Mouse (Mus musculus) neural tube, embryonic 12.5 days (tissue): ENCODE measurements at regions not wholly inside any gene's neighbourhood (a gene's known extent, or its start where the extent isn't known, plus 50 kb on each side); places are given as distances from the start of the nearest gene placed in this dataset. TPM values are rescaled to one million over a fixed set of nuclear protein-coding genes. Genes with fewer than 3 reads are reported as not detected.

ENCODE experiments used
- ATAC-seq: fragments of 200-750 bp; cut with Nextera tagmentation; 2 replicates; pipeline ENCODE4 v1.8.0; 2017; ENCODE audit warnings: low read depth, mild to moderate bottlenecking, moderate TSS enrichment, moderate library complexity; ENCODE audit not compliant: low FRiP score
- H3K27ac ChIP-seq: fragments of 300-500 bp; sonication (generic); 2 replicates; pipeline ENCODE4 v1.5.1; 2016
- H3K27me3 ChIP-seq: fragments of 300-500 bp; sonication (generic); replicated peaks from 2 replicates; pipeline ENCODE4 v1.6.1; 2016; ENCODE audit warnings: mild to moderate bottlenecking
- H3K36me3 ChIP-seq: fragments of 300-500 bp; sonication (generic); 2 replicates; pipeline ENCODE4 v1.6.1; 2016; ENCODE audit warnings: mild to moderate bottlenecking
- H3K4me1 ChIP-seq: fragments of 300-500 bp; sonication (generic); 2 replicates; pipeline ENCODE4 v1.6.1; 2016
- H3K4me2 ChIP-seq: fragments of 300-500 bp; sonication (generic); replicated peaks from 2 replicates; pipeline ENCODE4 v1.6.1; 2016; ENCODE audit warnings: mild to moderate bottlenecking
- H3K4me3 ChIP-seq: fragments of 300-500 bp; sonication (generic); 2 replicates; pipeline ENCODE4 v1.5.1; 2016
- H3K9ac ChIP-seq: fragments of 300-500 bp; sonication (generic); 2 replicates; pipeline ENCODE4 v1.6.1; 2016; ENCODE audit warnings: mild to moderate bottlenecking
- H3K9me3 ChIP-seq: fragments of 300-500 bp; sonication (generic); 2 replicates; pipeline ENCODE4 v1.6.1; 2016; ENCODE audit warnings: mild to moderate bottlenecking
- WGBS: fragments of 180-500 bp; shearing (Covaris S2); methylation state at CpG from one replicate; pipeline ENCODE4 v1.1.7; 2016; 5-methylcytosine and 5-hydroxymethylcytosine counted together
- microRNA-seq: library from miRNA; unstranded; fragments of <30 nt; microRNA quantifications from one replicate; pipeline ENCODE4, GENCODE M21; 2017

- H3K27ac ChIP-seq: no peak overlapping the region
- no peak for ATAC-seq
- WGBS: 90% methylated on average over 4 of the region's 4 CpGs
- H3K4me3 ChIP-seq: no peak overlapping the region
- H3K4me2 ChIP-seq: no peak overlapping the region
- H3K4me1 ChIP-seq: no peaks in the 10 kb centered on the region
- H3K9ac ChIP-seq: no peak overlapping the region
- H3K27me3 ChIP-seq: no peaks in the 10 kb centered on the region
- no peaks in the 10 kb centered on the region for H3K9me3 ChIP-seq
- H3K36me3 ChIP-seq: no peaks in the 10 kb centered on the region
Observed at GRCm38 (mm10) chr1:12612102-12612501, 1198.2 kb downstream of the A830018L16Rik start.

- Histone ChIP-seq H3K36me3 (no peaks in the 10 kb centered on the region), H3K4me1 (no peaks in the 10 kb centered on the region), H3K4me3 (no peak overlapping the region), H3K9ac (no peak overlapping the region), H3K27ac (no peak overlapping the region), H3K4me2 (no peak overlapping the region), H3K9me3 (no peaks in the 10 kb centered on the region), H3K27me3 (no peaks in the 10 kb centered on the region)
- WGBS: 79% methylated on average over 3 of the region's 3 CpGs
- no peak for ATAC-seq
Observed at GRCm38 (mm10) chr1:12615303-12615702, 1201.4 kb downstream of the A830018L16Rik start.

GRCm38 (mm10) chr1:12615733-12616481, 1202.0 kb downstream of the A830018L16Rik start:
- H3K27me3 ChIP-seq: no peaks in the 10 kb centered on the region
- no peaks in the 10 kb centered on the region for H3K9me3 ChIP-seq
- no peak overlapping the region for H3K4me2 ChIP-seq
- H3K4me1 ChIP-seq: no peaks in the 10 kb centered on the region
- no peak overlapping the region for H3K27ac ChIP-seq
- WGBS: 81% methylated on average over 10 of the region's 10 CpGs
- no peak overlapping the region for H3K9ac ChIP-seq
- no peaks in the 10 kb centered on the region for H3K36me3 ChIP-seq
- no peak for ATAC-seq
- no peak overlapping the region for H3K4me3 ChIP-seq

GRCm38 (mm10) chr1:12619981-12620380, 1206.1 kb downstream of the A830018L16Rik start:
- 89% methylated on average over 2 of the region's 2 CpGs for WGBS
- Histone ChIP-seq H3K36me3 (no peaks in the 10 kb centered on the region), H3K27me3 (no peaks in the 10 kb centered on the region), H3K9ac (no peak overlapping the region), H3K27ac (no peak overlapping the region), H3K4me2 (no peak overlapping the region), H3K4me1 (no peaks in the 10 kb centered on the region), H3K9me3 (no peaks in the 10 kb centered on the region), H3K4me3 (no peak overlapping the region)
- ATAC-seq: no peak

- Histone ChIP-seq H3K27me3 (no peaks in the 10 kb centered on the region), H3K4me3 (no peak overlapping the region), H3K4me2 (no peak overlapping the region), H3K36me3 (no peaks in the 10 kb centered on the region), H3K9ac (no peak overlapping the region), H3K27ac (no peak overlapping the region), H3K9me3 (no peaks in the 10 kb centered on the region), H3K4me1 (no peaks in the 10 kb centered on the region)
- WGBS: 87% methylated on average over 6 of the region's 6 CpGs
- ATAC-seq: no peak
Observed at GRCm38 (mm10) chr1:12620825-12621224, 1206.9 kb downstream of the A830018L16Rik start.

- H3K4me2 ChIP-seq: no peak overlapping the region
- no peak overlapping the region for H3K4me3 ChIP-seq
- H3K27me3 ChIP-seq: no peaks in the 10 kb centered on the region
- H3K27ac ChIP-seq: no peak overlapping the region
- no peaks in the 10 kb centered on the region for H3K36me3 ChIP-seq
- no peaks in the 10 kb centered on the region for H3K9me3 ChIP-seq
- H3K9ac ChIP-seq: no peak overlapping the region
- no peak for ATAC-seq
- 97% methylated on average over 4 of the region's 4 CpGs for WGBS
- H3K4me1 ChIP-seq: no peaks in the 10 kb centered on the region
Observed at GRCm38 (mm10) chr1:12623158-12623557, 1209.3 kb downstream of the A830018L16Rik start.

- Histone ChIP-seq H3K27me3 (no peaks in the 10 kb centered on the region), H3K9ac (no peak overlapping the region), H3K4me2 (no peak overlapping the region), H3K4me3 (no peak overlapping the region), H3K9me3 (no peaks in the 10 kb centered on the region), H3K36me3 (no peaks in the 10 kb centered on the region), H3K27ac (no peak overlapping the region), H3K4me1 (peaks cover 5% of the 10 kb centered on the region; the same call in 1 of the 2 replicates)
- no peak for ATAC-seq
- 93% methylated on average over 3 of the region's 3 CpGs for WGBS
Observed at GRCm38 (mm10) chr1:12633049-12633448, 1219.1 kb downstream of the A830018L16Rik start.

- Histone ChIP-seq H3K27me3 (no peaks in the 10 kb centered on the region), H3K9ac (no peak overlapping the region), H3K4me2 (peak overlapping the region; percentile 14; the same call in 1 of the 2 replicates), H3K27ac (no peak overlapping the region), H3K9me3 (no peaks in the 10 kb centered on the region), H3K4me3 (no peak overlapping the region), H3K4me1 (peaks cover 5% of the 10 kb centered on the region; the same call in 1 of the 2 replicates), H3K36me3 (no peaks in the 10 kb centered on the region)
- WGBS: 25% methylated on average over 9 of the region's 9 CpGs
- peak; percentile 74; the same call in 1 of the 2 replicates for ATAC-seq
Observed at GRCm38 (mm10) chr1:12636326-12637147, 1222.6 kb downstream of the A830018L16Rik start.

- 71% methylated on average over 4 of the region's 4 CpGs for WGBS
- H3K9me3 ChIP-seq: no peaks in the 10 kb centered on the region
- no peaks in the 10 kb centered on the region for H3K27me3 ChIP-seq
- H3K36me3 ChIP-seq: no peaks in the 10 kb centered on the region
- no peak overlapping the region for H3K4me3 ChIP-seq
- no peak overlapping the region for H3K9ac ChIP-seq
- no peak overlapping the region for H3K4me2 ChIP-seq
- no peak for ATAC-seq
- no peak overlapping the region for H3K27ac ChIP-seq
- peaks cover 5% of the 10 kb centered on the region; the same call in 1 of the 2 replicates for H3K4me1 ChIP-seq
Observed at GRCm38 (mm10) chr1:12640983-12641382, 1227.1 kb downstream of the A830018L16Rik start.

Small RNA genes lying in the stretch of these regions (microRNA-seq; reads per million reads assigned to microRNA genes)
- gene Mir6341: not detected
